In the genomic region with DNA sequence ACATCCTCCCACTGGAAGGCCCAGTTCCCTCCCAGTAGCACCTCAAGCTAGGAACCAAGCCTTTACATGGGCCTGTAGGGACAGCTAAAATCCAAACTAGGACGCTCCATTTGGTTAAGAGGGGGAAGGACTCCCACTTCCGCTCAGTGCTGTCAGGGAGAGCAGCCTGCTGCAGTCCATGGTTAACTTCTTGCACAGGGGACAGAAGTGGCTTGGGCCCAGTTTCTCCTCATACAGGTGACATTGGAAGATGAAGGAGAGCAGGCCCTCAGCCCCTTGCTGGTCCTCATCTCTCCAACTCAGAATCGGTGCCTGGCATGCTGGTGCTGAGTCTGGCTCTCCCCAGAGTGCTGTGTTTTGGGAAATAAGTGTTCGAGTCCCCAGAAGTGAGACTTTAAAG, we compare ENCODE assay signal across 35 mouse cellular contexts. TPM values are rescaled to one million over a fixed set of nuclear protein-coding genes. Genes with fewer than 3 reads are reported as not detected.
"Had no signal": no experiment of that assay in that cellular context is flagged by ENCODE, and none has a peak within 500 bp of the region (broad histone marks: within the 10 kb centered on the region; RNA-seq: fewer than 3 reads in every experiment).

No protein-coding gene starts in this region.

- H3K4me3 ChIP-seq: hindbrain, embryonic 12.5 days; hindbrain, embryonic 15.5 days; kidney, embryonic 15.5 days; limb, embryonic 13.5 days; limb, embryonic 15.5 days; liver, embryonic 12.5 days had no signal

- H3K9ac ChIP-seq: hindbrain, embryonic 12.5 days; hindbrain, embryonic 15.5 days; kidney, embryonic 15.5 days; limb, embryonic 13.5 days; limb, embryonic 15.5 days; liver, embryonic 12.5 days; liver, embryonic 14.5 days had no signal

- H3K36me3 ChIP-seq: hindbrain, embryonic 12.5 days; hindbrain, embryonic 15.5 days; kidney, embryonic 15.5 days; limb, embryonic 13.5 days; limb, embryonic 15.5 days; liver, embryonic 12.5 days had no signal

- DNase-seq: gastrocnemius, postnatal 14 days; gastrocnemius, postnatal 36 days; heart, adult 18-20 months; heart, postnatal 14 days; heart, postnatal 36 days; kidney, adult 11 months; kidney, adult 2 months; kidney, adult 9 months; kidney, postnatal 14 days; kidney, postnatal 36 days; layer of hippocampus, adult 9-11 months; layer of hippocampus, postnatal 36 days; left cerebral cortex, postnatal 4 days; lung, adult 18-20 months had no signal

- H3K9me3 ChIP-seq: hindbrain, embryonic 12.5 days; hindbrain, embryonic 15.5 days; kidney, embryonic 15.5 days; limb, embryonic 13.5 days; limb, embryonic 15.5 days; liver, embryonic 12.5 days had no signal

- H3K4me2 ChIP-seq: heart, embryonic 11.5 days; hindbrain, embryonic 12.5 days; hindbrain, embryonic 15.5 days; kidney, embryonic 15.5 days; limb, embryonic 13.5 days; limb, embryonic 15.5 days; liver, embryonic 12.5 days had no signal

- H3K27ac ChIP-seq: hindbrain, embryonic 12.5 days; hindbrain, embryonic 15.5 days; hindbrain, postnatal 0 days; kidney, embryonic 15.5 days; kidney, postnatal 0 days; limb, embryonic 13.5 days; limb, embryonic 15.5 days; liver, embryonic 12.5 days; liver, embryonic 14.5 days had no signal

- ATAC-seq: hindbrain, postnatal 0 days; intestine, embryonic 16.5 days; liver, embryonic 12.5 days had no signal

RNA-seq across cellular contexts. Expression of gene Wnt7a, which starts 5.0 kb away (rescaled TPM):
- total RNA-seq: gastrocnemius, adult 18-20 months; gastrocnemius, adult 8-10 months; gastrocnemius, postnatal 14 days; gastrocnemius, postnatal 36 days; heart, adult 18-20 months; heart, adult 8-10 months; heart, postnatal 36 days; hematopoietic stem cell, adult 5-6 weeks; liver, adult 2 months had no signal
- polyA plus RNA-seq: gonadal fat pad, adult 2 months; heart, embryonic 14.5 days; intestine, embryonic 14.5 days; intestine, embryonic 16.5 days; large intestine, adult 2 months; liver, adult 2 months; liver, embryonic 12.5 days; liver, embryonic 14.5 days; liver, embryonic 16.5 days had no signal
